Mouse (Mus musculus) layer of hippocampus, adult 2 months (tissue): Measurements from ENCODE around the gene Zbtb16. TPM values are rescaled to one million over a fixed set of nuclear protein-coding genes. Genes with fewer than 3 reads are reported as not detected.
A peak's percentile ranks its signal among the peaks of the same experiment; 100 is the strongest.

ENCODE experiments used
- DNase-seq, 2 experiments: peaks; one replicate each; pipeline ENCODE4 v3.0.0; 2022; ENCODE audit warnings: low spot score in 2 of 2
- H3K27ac ChIP-seq: fragments of 200-600 bp; 2 replicates; pipeline ENCODE4 v1.8.1; 2022
- H3K4me3 ChIP-seq: fragments of 200-600 bp; 2 replicates; pipeline ENCODE4 v1.8.1; 2022; ENCODE audit warnings: mild to moderate bottlenecking
- CTCF ChIP-seq: fragments of 200-600 bp; conservative IDR thresholded peaks from 2 replicates; pipeline ENCODE4 v1.8.1; 2022; ENCODE audit warnings: antibody characterized with exemption, mild to moderate bottlenecking, moderate library complexity
- total RNA-seq, 2 experiments: library from RNA; stranded (reverse); gene quantifications; 2 replicates each; pipeline ENCODE4 v1.2.3; 2021

Gene Zbtb16
- total RNA-seq, 2 experiments from 2014 or later: 143 to 149 TPM

- TF ChIP-seq CTCF: no peak
- Histone ChIP-seq H3K4me3 (no peak overlapping the region), H3K27ac (peak overlapping the region; percentile 99)
- DNase-seq: no peak
These were observed 113.6 kb downstream of the Zbtb16 start for GRCm38 (mm10) chr9:48722261-48722920.

- Histone ChIP-seq H3K4me3 (no peak overlapping the region), H3K27ac (peak overlapping the region; percentile 99)
- TF ChIP-seq CTCF: no peak
- no peak for DNase-seq
These were observed 114.4 kb downstream of the Zbtb16 start for GRCm38 (mm10) chr9:48721655-48722054.

GRCm38 (mm10) chr9:48721172-48721571 is 114.8 kb downstream of the Zbtb16 start:
- no peak for TF ChIP-seq CTCF
- Histone ChIP-seq H3K27ac (peak overlapping the region; percentile 99), H3K4me3 (no peak overlapping the region)
- no peak for DNase-seq

GRCm38 (mm10) chr9:48720251-48720963 is 115.6 kb downstream of the Zbtb16 start:
- no peak for DNase-seq
- Histone ChIP-seq H3K27ac (peak overlapping the region; percentile 99), H3K4me3 (no peak overlapping the region)
- TF ChIP-seq CTCF: no peak

- H3K4me3 ChIP-seq: no peak overlapping the region
- no peak for DNase-seq
- H3K27ac ChIP-seq: peak overlapping the region; percentile 99
These were observed 116.4 kb downstream of the Zbtb16 start for GRCm38 (mm10) chr9:48719619-48720018.

GRCm38 (mm10) chr9:48716549-48716948 is 119.5 kb downstream of the Zbtb16 start:
- Histone ChIP-seq H3K27ac (no peak overlapping the region), H3K4me3 (no peak overlapping the region)
- no peak for TF ChIP-seq CTCF
- no peak for DNase-seq

More at GRCm38 (mm10) chr9:48719619-48720018, 116.4 kb downstream of the Zbtb16 start:
- no peak for TF ChIP-seq CTCF

- no peak overlapping the region for H3K4me3 ChIP-seq
- no peak for TF ChIP-seq CTCF
- DNase-seq: no peak
- H3K27ac ChIP-seq: 0 out of 2 replicates have a peak overlapping the region, but pooled peaks have one; percentile 36
These were observed 121.0 kb downstream of the Zbtb16 start for GRCm38 (mm10) chr9:48715042-48715441.

- no peak overlapping the region for H3K4me3 ChIP-seq
- DNase-seq: no peak
These were observed 122.2 kb downstream of the Zbtb16 start for GRCm38 (mm10) chr9:48713779-48714178.

GRCm38 (mm10) chr9:48712985-48713765 is 122.8 kb downstream of the Zbtb16 start:
- no peak overlapping the region for H3K4me3 ChIP-seq
- H3K27ac ChIP-seq: peak overlapping the region; percentile 21; the same call in 1 of the 2 replicates
- no peak for TF ChIP-seq CTCF

More at GRCm38 (mm10) chr9:48713779-48714178, 122.2 kb downstream of the Zbtb16 start:
- H3K27ac ChIP-seq: peak overlapping the region; percentile 21; the same call in 1 of the 2 replicates
- TF ChIP-seq CTCF: no peak

GRCm38 (mm10) chr9:48711826-48712225 is 124.2 kb downstream of the Zbtb16 start:
- no peak for TF ChIP-seq CTCF
- H3K4me3 ChIP-seq: no peak overlapping the region
- DNase-seq: no peak
- H3K27ac ChIP-seq: peak overlapping the region; percentile 57; the same call in 1 of the 2 replicates

More at GRCm38 (mm10) chr9:48712985-48713765, 122.8 kb downstream of the Zbtb16 start:
- no peak for DNase-seq

- H3K27ac ChIP-seq: peak overlapping the region; percentile 57; the same call in 1 of the 2 replicates
- DNase-seq: no peak
- no peak for TF ChIP-seq CTCF
- H3K4me3 ChIP-seq: no peak overlapping the region
These were observed 124.7 kb downstream of the Zbtb16 start for GRCm38 (mm10) chr9:48711296-48711781.
